Mouse (Mus musculus) testis, adult 2 months (tissue): ENCODE data around the gene Zbtb37. TPM values are rescaled to one million over a fixed set of nuclear protein-coding genes. Genes with fewer than 3 reads are reported as not detected.
"Not testable (repeated sequence)": the region's sequence is repeated elsewhere in the genome, so short reads cannot be mapped to it uniquely, and the experiment has no call there.

ENCODE experiments used
- H3K27ac ChIP-seq: fragments of 200-500 bp; 2 replicates; pipeline ENCODE4 v1.5.1; 2012; ENCODE audit warnings: low read depth, low read length; ENCODE audit not compliant: control insufficient read depth, insufficient read depth
- H3K27me3 ChIP-seq: fragments of 200-500 bp; 2 replicates; pipeline ENCODE4 v1.6.1; 2012; ENCODE audit warnings: mild to moderate bottlenecking, low read length, moderate library complexity; ENCODE audit not compliant: control insufficient read depth, insufficient read depth
- H3K36me3 ChIP-seq: fragments of 200-500 bp; 2 replicates; pipeline ENCODE4 v1.6.1; 2012; ENCODE audit warnings: mild to moderate bottlenecking, low read length; ENCODE audit not compliant: control insufficient read depth, insufficient read depth
- H3K4me1 ChIP-seq: fragments of 200-500 bp; 2 replicates; pipeline ENCODE4 v1.6.1; 2012; ENCODE audit warnings: low read length; ENCODE audit not compliant: control insufficient read depth, insufficient read depth
- H3K4me3 ChIP-seq: fragments of 200-500 bp; 2 replicates; pipeline ENCODE4 v1.5.1; 2012; ENCODE audit warnings: low read depth, mild to moderate bottlenecking, low read length, moderate library complexity, mixed read lengths; ENCODE audit not compliant: control insufficient read depth
- CTCF ChIP-seq: fragments of 200-500 bp; IDR thresholded peaks from 2 replicates; pipeline ENCODE4 v1.5.1; 2012; ENCODE audit warnings: low read depth, mild to moderate bottlenecking, inconsistent platforms, low read length, moderate library complexity; ENCODE audit not compliant: control insufficient read depth, insufficient read depth, insufficient replicate concordance
- POLR2A ChIP-seq: fragments of 200-500 bp; IDR thresholded peaks from 2 replicates; pipeline ENCODE4 v1.6.1; 2012; ENCODE audit warnings: low read depth, mild to moderate bottlenecking, inconsistent platforms, low read length, moderate library complexity; ENCODE audit not compliant: control insufficient read depth
- polyA plus RNA-seq: library from polyadenylated mRNA; depleted of rRNA; stranded (reverse); fragments of >200 nt; gene quantifications from 2 replicates; pipeline ENCODE4 v1.2.3, GENCODE M21; 2012

Zbtb37 gene
- polyA plus RNA-seq, 1 experiment: 2.4 TPM

GRCm38 (mm10) chr1:161031881-161032280 lies 2.8 kb downstream of the Zbtb37 start:
- Histone ChIP-seq H3K27ac (no peak overlapping the region), H3K4me3 (no peak overlapping the region), H3K4me1 (no peaks in the 10 kb centered on the region), H3K27me3 (no peaks in the 10 kb centered on the region), H3K36me3 (no peaks in the 10 kb centered on the region; the same call in 1 of the 2 replicates)
- TF ChIP-seq CTCF (no peak), POLR2A (no peak)

GRCm38 (mm10) chr1:161030058-161030457 lies 4.6 kb downstream of the Zbtb37 start:
- Histone ChIP-seq H3K27ac (no peak overlapping the region), H3K4me1 (no peaks in the 10 kb centered on the region), H3K36me3 (no peaks in the 10 kb centered on the region; the same call in 1 of the 2 replicates), H3K4me3 (no peak overlapping the region), H3K27me3 (no peaks in the 10 kb centered on the region)
- TF ChIP-seq CTCF: no peak
- TF ChIP-seq POLR2A: no peak

- H3K4me3 ChIP-seq, H3K4me1 ChIP-seq, H3K36me3 ChIP-seq, H3K27me3 ChIP-seq, H3K27ac ChIP-seq: not testable (repeated sequence)
These were observed 6.2 kb downstream of the Zbtb37 start for GRCm38 (mm10) chr1:161028427-161028826.

GRCm38 (mm10) chr1:161027196-161027595 lies 7.5 kb downstream of the Zbtb37 start:
- Histone ChIP-seq H3K27me3 (no peaks in the 10 kb centered on the region), H3K4me3 (no peak overlapping the region), H3K4me1 (no peaks in the 10 kb centered on the region), H3K36me3 (no peaks in the 10 kb centered on the region), H3K27ac (no peak overlapping the region)
- TF ChIP-seq POLR2A: no peak
- TF ChIP-seq CTCF: no peak

- H3K36me3 ChIP-seq: no peaks in the 10 kb centered on the region
- no peak overlapping the region for H3K27ac ChIP-seq
- no peak overlapping the region for H3K4me3 ChIP-seq
- H3K27me3 ChIP-seq: no peaks in the 10 kb centered on the region
- no peaks in the 10 kb centered on the region for H3K4me1 ChIP-seq
- TF ChIP-seq CTCF: no peak
- TF ChIP-seq POLR2A: no peak
These were observed 9.0 kb downstream of the Zbtb37 start for GRCm38 (mm10) chr1:161025410-161026210.

GRCm38 (mm10) chr1:161020051-161020450 lies 14.6 kb downstream of the Zbtb37 start:
- Histone ChIP-seq H3K4me1 (no peaks in the 10 kb centered on the region), H3K36me3 (no peaks in the 10 kb centered on the region), H3K4me3 (no peak overlapping the region), H3K27ac (no peak overlapping the region), H3K27me3 (no peaks in the 10 kb centered on the region)
- TF ChIP-seq POLR2A (no peak), CTCF (no peak)

GRCm38 (mm10) chr1:161016378-161016777 lies 18.3 kb downstream of the Zbtb37 start:
- no peaks in the 10 kb centered on the region for H3K36me3 ChIP-seq
- TF ChIP-seq POLR2A (no peak), CTCF (no peak)
- H3K27ac ChIP-seq: no peak overlapping the region
- H3K27me3 ChIP-seq: no peaks in the 10 kb centered on the region
- no peaks in the 10 kb centered on the region for H3K4me1 ChIP-seq
- no peak overlapping the region for H3K4me3 ChIP-seq
